Mouse (Mus musculus) spleen, embryonic (tissue): ENCODE data around the gene Mas1.

ENCODE experiments used
- CTCF ChIA-PET: fragments of 350-600 bp; sonication (Branson Sonifier 250); formaldehyde crosslinking; loops from one replicate; lab custom pipeline; 2022; lab: Charles Lee

Mas1 gene

DNA sequence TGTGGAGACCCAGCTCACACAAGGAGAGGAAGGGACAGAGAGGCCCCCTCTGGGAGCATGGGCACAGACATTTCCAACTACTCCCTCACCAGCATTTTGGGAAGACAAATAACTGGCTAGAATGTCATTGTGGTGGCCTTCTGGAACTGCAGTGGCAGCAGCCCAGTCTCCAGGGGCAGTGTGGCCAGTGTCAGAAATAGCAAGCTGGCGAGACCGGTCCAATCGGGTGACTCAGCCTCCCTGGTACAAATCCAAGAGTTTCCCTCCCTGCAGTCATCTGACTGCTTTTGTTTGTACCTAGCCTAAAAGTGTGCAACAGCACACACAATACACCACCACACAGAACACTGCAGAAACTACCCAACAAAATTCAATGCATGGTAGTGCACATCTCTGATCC, 35.7 kb downstream of the Mas1 start:
- CTCF ChIA-PET, result no interaction called here

DNA sequence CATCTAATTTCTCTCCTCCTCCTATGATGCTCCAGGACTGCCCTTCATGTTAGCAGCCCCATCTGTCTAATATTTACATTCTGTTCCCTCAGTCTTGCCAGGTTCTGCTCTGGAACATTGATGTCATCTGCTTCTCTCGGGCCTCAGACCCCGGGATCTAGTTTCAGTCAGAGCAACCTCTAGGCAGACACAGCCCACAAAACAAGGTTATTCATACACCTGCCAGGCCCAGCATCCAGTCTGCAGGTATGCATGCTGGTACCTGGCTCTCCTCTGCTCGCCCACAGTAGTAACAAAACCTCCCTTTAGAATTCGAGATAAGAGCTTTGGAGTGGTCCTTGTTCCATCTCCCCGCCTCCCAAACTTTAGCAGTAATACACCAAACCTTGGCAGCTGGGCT, 37.6 kb downstream of the Mas1 start:
- CTCF ChIA-PET, result no interaction called here

DNA sequence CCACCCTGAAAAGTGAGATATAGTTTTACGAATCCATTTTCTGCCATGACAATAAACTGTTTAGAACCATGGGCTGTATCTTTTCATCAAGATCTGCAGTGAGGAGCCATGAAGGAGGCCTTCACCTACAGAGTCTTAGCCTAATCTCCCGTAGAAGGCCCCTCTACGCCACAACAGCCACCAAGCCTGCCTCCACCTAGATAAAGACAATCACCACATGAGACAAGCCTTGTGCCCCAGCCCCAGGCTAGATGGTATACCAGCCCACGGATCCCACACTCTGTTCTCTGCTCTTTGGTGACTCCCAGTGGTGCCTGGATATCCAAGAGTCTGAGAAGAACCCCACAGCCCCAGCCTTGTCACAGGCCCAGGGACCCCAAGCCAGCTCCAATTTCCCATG, 52.1 kb downstream of the Mas1 start:
- CTCF ChIA-PET, result no interaction called here

DNA sequence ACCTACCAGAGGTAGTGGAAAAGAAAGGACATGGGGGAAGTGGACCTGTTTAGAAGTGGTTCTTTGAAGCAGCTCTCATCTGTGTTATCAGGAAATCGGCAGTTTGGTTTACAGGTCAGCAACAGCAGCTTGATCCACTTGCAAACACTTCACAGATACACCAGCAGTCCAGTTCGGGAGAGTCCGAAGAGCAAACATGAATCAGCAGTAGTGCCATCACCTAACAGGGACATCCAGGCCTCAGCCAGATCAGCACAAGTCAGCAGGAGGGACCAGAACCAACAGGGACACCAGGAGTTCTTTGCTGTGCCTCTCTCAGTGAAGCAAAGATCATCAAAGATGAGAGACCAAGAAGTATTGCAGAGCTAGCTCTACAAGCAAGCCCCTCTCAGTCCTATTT, 53.4 kb downstream of the Mas1 start:
- CTCF ChIA-PET, result no interaction called here

DNA sequence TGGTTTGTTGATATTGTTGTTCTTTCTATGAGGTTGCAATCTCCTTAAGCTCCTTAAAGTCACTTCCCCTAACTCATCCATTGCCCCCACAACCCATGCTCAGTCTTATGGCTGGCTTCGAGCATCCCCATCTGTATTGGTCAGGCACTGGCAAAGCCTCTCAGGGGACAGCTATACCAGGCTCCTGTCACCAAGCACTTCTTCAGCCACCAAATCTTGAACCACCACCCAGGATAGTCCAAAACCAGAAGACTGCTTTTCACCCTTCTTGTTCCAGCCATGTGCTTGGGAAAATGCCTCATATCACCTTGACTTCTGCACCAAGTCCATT, 57.0 kb downstream of the Mas1 start:
- CTCF ChIA-PET, result interaction anchor here (0.6 to 0.7 kb wide), 3 partner anchors 57 to 301 kb away, joined by 3 to 21 read pairs (median 4); no protein-coding TSS in a partner anchor

DNA sequence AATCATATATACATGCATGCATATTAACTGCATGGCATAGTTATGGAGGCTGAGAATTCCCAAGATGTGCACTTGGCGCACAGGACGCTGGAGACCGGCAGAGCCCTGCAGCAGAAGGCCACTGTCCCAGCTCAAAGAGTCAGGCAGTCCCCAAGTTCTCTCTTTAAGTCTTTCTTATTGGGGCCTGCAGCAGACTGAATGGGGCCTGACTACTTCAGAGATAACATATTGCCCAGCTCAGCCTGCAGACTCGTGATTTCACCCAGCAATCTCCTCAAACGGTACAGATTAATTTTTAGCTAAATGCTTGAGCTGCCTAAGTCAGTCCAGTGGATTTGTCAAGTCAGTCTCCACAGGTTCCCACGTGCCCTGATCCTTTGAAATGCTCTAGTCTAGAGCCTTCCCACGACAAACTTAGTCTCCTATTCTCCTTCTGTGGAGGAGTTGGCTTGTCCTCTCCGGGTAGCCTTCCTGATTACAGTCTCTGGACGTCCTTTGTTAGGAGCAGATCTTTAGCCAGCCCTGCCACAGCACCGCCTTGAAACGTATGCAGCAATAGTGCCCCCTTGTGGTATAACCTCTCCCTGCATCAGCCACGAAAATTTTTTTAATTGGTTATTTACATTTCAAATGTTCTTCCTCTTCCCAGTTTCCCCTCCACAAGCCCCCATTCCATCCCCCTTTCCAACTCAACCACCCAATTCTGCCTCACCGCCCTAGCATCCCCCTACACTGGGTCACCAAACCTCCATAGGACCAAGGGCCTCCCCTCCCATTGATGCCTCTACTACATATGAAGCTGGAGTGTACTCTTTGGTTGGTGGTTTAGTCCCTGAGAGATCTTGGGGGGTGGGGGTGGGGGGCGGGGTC, 57.6 kb downstream of the Mas1 start:
- CTCF ChIA-PET, result interaction anchor here (0.6 to 0.7 kb wide), 5 partner anchors 56 to 301 kb away, joined by 3 to 21 read pairs (median 3); no protein-coding TSS in a partner anchor

DNA sequence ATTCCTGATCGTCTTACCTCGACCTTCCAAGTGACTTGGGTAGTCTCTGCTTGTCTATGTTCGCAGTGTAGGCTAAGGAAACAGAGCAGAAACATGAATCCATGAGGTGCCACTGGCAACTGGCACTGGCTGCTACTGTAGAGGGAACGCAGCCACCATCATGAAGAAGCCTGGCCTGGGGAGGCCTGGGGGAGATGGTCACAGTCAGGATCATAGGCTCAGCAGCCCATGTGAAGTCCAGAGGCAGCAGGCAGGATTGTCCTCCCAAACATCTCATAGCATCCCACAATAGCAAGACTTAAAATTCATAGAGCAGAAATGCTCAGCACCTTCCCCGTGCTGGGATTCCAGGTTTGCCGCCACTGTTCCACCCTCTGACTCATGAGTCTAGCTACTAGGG, 59.1 kb downstream of the Mas1 start:
- CTCF ChIA-PET, result interaction anchor here (0.5 kb wide), 1 partner anchor 273 kb away, joined by 4 read pairs; no protein-coding TSS in a partner anchor

DNA sequence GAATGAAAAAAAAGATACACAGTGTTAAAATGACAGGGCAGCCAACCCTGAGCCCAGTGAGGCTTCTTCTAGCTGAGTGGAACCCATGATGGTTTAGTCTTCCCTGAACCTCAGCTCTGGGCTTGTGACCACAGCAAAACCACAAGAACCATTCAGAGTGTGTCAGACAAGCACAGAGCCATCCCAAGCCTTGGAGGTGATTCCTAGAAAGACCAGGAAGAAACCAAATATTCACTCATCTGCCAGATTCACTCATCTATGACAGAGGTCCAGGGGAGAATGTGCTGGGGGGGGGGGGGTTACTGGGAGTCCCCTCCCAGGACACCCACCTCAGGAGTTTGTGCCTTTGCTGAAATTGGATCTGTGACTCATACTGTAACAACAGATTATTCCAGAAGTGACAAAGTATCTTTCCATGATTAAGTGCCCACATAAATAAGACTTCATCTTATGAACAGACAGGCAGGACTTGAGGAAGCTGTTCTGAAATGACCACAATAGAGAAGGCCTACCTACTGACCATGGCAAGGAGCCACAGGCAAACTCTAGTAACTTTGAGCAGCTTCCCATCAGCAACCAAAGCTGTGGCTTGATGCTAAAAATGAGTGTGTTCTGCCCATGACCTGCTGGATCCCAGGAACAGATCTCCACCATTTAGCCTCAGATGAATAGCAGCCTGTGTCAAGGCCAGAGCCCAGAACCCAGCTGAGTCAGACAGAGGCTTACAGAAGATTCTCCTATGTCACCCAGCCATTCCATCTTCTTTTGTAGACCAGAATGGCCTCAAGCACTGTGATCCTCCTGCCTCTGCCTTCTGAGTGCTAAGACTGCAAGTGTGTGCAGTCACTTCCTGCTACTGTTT, 63.1 kb downstream of the Mas1 start:
- CTCF ChIA-PET, result no interaction called here

DNA sequence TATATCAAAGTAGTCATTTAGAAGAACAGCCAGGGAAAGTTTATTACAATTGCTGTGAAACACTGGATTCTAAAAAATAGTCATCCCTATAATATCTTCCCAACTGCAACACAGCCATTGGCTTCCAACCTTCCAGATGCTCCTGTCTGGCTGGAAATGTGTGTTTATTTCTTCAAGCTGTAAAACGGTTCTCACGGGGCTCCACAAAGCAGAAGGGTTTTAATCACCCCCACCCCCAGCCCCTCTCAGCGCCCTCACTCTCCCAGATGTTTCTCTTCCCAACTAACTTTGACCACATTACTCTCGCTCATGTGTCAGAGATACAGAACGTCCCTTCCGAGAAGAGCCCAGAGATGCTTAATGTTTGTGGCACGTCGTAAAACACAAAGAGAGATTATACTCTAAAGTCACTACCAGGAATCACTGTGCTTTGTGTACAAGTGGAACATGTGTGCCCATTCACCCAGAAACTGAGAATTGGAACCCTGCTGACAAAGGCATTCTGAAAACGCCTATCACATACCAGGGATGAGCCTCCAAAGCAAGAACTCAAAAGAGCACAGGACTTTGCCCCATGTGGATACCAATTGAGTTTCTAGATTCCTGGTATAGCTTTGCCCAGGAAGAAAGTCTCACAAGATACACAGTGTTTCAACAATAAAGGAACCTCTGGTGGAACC, 65.9 kb downstream of the Mas1 start:
- CTCF ChIA-PET, result interaction anchor here (0.7 kb wide), 1 partner anchor 882 kb away, joined by 5 read pairs; no protein-coding TSS in a partner anchor

DNA sequence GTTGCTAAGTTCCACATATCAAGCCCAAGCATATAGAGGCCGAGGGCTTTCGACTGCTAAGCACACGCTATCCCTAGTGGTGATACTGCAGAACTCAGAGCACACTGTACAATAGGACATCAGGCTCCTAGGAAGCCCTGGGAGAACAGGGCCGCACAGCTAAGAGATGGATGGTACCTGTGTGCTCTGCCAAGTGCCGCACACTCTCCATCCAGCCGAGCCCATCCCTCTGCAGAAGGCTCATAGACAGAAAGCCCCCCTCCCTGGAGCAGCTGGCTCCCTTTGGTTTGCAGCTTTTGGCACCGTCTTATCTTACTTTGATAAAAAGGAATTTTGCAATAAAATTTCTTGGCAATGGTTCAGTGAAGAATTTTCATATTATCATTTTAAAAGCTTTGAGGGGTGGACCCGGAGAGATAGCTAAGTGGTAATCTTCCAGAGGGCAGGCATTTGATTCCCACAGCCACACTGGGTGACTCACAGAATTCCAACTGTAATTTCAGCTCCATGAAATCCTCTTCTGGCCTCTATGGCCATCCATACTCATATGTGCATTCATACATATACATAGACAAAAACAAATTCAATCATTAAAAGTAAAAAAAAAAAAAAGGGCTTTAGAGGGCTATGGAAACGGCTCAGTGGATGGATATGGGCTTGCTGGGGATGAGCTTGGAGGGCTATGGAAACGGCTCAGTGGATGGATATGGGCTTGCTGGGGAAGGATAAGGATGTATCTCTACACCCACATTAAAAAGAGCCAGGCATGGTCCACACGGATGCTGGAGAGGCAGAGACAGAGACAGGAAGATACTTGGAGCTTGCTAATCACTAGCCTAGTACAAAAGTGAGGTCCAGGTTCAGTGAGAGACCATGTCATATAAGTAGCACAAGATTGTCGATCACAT, 68.3 kb downstream of the Mas1 start:
- CTCF ChIA-PET, result interaction anchor here (0.6 kb wide), 1 partner anchor 682 kb away, joined by 3 read pairs; no protein-coding TSS in a partner anchor

DNA sequence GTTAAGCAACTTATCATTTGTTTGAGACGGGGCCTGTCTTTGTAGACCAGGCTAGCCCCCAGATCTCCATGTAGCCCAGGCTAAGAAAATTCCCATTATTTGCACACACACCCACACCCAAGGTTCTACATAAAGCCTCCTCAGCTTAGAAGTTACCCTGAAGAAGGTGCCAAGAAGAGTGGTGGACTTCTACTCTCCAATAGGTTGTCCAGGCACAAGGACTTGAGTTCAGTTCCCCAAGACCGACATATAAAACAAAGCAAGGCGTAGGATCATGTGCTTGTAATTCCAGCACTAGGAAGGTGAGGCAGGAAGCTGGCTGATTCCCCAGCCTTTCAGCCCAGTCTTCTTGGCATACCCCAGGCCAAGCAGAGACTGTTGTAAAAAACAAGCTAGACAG, 69.4 kb downstream of the Mas1 start:
- CTCF ChIA-PET, result no interaction called here

DNA sequence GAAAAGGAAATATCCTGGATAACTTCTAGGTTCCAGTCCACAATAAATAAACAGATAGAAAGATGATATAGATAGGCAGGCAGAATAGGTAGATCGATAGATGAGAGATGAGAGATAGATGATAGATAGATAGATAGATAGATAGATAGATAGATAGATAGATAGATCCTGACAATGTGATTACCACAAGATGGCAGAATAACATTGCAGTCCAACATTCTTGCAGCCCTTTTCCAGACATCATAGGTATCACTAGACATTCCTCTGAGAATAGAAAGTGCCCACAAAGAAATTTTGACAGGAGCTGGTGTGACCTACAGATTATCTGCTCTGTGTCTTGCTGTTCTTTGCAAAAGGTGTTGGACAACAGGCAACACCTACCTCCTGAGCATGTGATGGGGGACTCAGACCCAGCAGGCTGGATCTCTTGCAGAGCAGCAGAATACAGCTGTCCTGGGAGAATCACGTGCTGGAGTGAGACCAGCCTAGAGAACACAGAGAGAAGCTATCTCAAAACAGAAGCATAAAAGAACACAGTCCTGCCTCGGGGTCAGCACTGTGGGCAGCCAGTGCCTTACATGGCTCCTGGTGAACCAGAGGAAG, 70.4 kb downstream of the Mas1 start:
- CTCF ChIA-PET, result no interaction called here

DNA sequence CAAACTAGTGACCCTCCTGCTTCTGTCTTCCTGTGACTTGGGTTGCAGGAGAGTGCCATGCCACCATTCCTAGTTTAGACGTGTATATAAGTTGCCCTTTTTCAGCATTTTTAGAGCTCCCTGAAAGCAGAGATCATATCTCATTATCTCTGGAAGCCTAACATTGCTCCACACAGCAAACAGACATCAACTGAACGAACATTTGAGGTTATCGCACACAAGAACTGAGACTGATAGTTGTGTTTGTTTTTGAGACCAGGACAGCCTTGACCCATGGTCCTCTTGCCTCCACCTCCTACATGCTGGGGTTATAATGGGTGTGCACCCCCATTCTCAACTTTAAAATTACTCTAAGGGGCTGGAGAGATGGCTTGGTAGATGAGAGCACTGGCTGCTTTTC, 71.3 kb downstream of the Mas1 start:
- CTCF ChIA-PET, result no interaction called here

DNA sequence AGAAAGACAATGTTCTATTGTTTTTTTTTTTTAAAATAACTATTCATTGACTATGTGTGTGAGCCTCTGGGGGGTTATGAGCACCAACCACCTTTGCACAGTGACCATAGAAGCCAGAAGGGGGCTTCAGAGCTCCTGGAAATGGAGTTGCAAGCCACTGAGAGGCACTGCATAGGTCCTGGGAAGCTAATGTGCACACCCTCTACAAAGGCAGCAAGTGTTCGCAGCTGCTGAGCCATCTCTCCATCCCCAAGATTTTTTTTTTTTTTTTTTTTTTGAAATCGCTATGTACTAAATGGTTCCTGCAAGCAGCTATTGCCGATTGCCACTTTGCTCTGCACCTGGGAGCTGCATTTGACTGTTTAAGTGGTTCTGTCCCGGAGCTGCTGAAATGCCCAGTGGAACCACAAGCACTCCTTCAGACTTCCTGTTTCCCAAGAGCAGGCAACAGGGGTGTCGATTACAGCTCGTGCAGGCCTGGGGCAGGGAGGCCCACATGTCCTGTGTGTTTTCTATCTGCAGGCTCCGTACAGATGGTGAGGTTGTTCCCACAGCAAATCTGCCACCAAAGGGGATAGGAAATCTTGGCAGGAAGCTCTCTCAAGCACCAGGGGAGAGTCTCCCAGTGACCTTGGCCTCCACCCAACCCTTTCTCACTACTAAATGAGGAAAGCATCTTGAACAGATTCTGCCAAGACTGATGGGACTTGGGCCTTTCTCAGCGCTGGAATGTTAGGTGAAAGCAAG, 74.1 kb downstream of the Mas1 start:
- CTCF ChIA-PET, result no interaction called here

DNA sequence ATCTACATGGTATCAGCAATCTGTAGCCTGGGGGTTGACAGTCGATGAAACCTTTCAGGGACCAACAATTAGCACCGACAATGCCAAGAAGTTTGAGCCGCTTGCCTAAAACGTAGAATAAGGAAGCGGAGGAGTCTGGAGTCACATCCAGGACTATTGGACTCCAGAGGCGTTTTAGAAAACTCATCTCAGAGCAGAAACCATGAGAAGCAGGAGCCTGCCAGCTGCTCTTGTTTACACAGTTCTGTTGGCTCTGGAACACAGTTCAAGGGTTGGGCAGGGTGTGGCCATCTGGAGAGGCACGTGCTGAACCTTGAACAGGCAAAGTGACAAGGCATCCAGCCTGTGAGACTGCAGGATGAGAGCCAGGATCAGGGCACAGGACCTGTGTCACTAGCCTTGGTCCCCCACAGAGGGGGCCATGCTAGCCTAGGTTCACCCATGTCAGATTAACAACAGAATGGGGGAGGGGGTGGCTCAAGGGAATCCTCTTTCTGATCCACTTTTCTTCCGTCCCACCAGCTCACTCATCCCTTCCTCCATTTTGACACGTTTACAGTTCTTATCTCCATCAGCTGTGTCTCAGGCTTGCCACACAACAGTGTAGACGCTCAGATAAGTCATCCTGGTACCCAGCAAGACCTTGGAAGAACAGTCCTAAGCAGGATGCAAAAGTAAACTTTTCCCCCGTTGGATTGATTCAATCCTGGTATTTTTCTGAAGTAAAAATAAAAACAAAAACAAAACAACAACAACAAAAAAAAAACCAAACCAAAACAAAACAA, 75.3 kb downstream of the Mas1 start:
- CTCF ChIA-PET, result no interaction called here

DNA sequence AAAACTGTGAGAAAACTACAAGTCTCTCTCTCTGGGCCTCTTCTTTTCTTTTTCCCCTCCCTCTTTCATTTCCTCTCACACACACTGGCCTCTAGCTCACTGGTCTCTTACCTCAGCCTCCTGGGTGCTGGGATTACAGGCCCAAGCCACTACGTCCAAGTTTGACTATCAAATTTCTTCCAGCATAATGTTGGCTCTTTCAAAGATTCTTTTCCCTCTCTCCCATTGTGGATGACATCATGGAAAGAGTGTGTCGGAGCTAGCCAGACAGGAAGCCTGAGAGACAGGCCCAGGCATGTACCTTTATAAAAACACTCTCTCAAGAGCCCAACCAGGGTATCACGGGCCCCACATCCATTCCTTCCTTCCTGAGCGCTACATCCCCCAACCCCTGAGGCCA, 76.5 kb downstream of the Mas1 start:
- CTCF ChIA-PET, result no interaction called here

DNA sequence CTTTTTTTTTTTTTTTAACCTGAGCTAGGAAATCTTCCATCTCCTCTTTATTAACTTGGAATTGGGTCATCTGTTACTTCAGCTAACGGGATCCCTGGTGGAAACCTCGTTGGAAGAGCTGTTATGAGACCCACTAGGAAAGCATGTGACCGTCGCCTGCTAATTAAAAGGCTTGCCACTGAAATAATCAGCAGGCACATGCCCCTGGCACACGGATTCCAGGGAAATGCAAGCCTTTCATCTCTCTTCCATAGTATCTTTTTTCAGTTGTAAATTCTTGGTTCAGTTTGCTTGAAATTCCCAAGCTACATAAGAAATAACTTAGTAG, 76.9 kb downstream of the Mas1 start:
- CTCF ChIA-PET, result no interaction called here
